In the genomic region with DNA sequence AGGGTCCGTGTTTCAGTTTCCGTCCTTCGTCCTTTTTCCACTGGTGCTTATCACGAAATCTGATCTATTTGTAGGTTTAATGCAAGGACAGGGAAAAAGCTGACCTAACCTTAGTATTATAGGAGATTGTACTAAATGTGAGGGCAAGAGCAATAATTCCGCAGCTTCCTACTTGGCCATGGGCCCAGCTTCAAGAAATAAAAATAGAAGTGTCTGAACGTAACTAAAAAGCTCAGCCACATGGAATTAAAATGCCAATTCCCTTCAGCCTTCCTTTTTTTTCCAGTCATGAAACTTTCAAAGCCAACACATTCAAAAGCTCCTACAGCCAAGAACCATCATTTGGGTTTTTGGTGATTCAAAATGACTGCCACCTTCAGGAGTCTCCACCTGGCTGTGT, we compare ENCODE assay signal across 9 mouse cellular contexts.
DNase-seq lines count a peak whose midpoint lies in the region.
"Had no signal": no experiment of that assay in that cellular context is flagged by ENCODE, and none has a peak within 500 bp of the region (broad histone marks: within the 10 kb centered on the region; RNA-seq: fewer than 3 reads in every experiment).

No protein-coding gene starts in this region.

- peak; percentile 64 for DNase-seq in adipocyte (ENCODE audit: low spot score)
- DNase-seq in adrenal gland, postnatal 36 days, result peak; percentile 17 to 42
- DNase-seq in heart, adult 9 months (ENCODE audit: low spot score in 2 of 2), result peak; percentile 17 to 59
- peak; percentile 58 for DNase-seq in kidney, postnatal 14 days
- no peak for DNase-seq in ovary, adult 18-20 months (ENCODE audit: low spot score)
- no peak for DNase-seq in frontal cortex, postnatal 14 days (ENCODE audit: low spot score in 2 of 2)
- DNase-seq in right cerebral cortex, postnatal 36 days (ENCODE audit: low spot score in 2 of 2), result no peak
- no peak for DNase-seq in left cerebral cortex, adult 9 months (ENCODE audit: low spot score in 2 of 2)
- DNase-seq: embryo, embryonic 11 days had no signal

Comparison
In these comparisons a context has a peak if more than half of its experiments do, and no peak if none do; other contexts are left out.
1. DNase-seq: peak in adipocyte (single experiment), adrenal gland, postnatal 36 days (2 of 2), heart, adult 9 months (2 of 2) and kidney, postnatal 14 days (single experiment); none in ovary, adult 18-20 months (single experiment), frontal cortex, postnatal 14 days (0 of 2), right cerebral cortex, postnatal 36 days (0 of 2) and left cerebral cortex, adult 9 months (0 of 2).